Mouse (Mus musculus) layer of hippocampus, adult 9-10 months (tissue): ENCODE data around the gene Nlgn2.

Source experiments
- DNase-seq: peaks from one replicate; pipeline ENCODE4 v3.0.0; 2022; ENCODE audit warnings: low spot score

The Nlgn2 gene

GRCm38 (mm10) chr11:69793429-69793828 lies 44.2 kb downstream of the Nlgn2 start:
- DNase-seq, result no peak

DNA sequence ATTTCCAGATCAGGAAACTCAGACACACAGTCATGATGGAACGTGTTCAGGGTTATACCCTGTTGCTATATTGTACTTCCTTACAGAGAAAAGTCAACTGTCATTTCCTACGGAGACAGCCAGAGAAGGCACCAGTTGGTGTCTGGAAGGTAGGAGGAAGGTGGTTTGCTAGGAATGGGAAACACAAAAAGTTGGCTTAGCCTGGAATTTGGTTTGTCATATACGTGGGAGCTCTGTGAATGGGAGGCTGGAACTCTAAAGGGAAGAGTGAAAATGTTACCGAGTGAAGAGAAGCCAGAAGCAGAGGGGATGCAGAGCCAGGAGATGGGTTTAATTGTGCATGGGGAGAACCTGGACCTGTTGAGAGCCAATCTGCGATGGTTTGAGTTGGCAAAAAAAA lies 46.2 kb downstream of the Nlgn2 start:
- no peak for DNase-seq

GRCm38 (mm10) chr11:69789431-69789830 lies 48.2 kb downstream of the Nlgn2 start:
- no peak for DNase-seq

DNA sequence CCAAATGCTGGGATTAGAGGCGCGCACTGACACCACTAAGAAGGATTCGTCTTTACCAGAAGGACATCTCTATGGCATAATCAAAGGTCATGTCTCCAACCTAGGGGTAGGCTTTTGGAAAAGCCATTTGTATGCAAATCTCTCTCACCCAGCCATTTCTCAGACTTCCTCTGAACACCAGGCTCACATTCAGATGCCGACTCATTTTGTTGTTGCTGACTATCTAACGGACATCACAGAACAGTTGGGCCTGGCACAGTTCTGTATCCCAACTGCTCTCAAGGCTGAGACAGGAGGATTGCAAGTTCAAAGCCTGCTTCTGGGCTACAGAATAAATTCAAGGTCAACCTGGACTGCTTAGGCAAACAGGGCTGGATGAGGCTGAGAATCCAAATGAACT lies 50.3 kb downstream of the Nlgn2 start:
- no peak for DNase-seq

- DNase-seq, result no peak
Observed at GRCm38 (mm10) chr11:69784793-69785272, 52.8 kb downstream of the Nlgn2 start.

DNA sequence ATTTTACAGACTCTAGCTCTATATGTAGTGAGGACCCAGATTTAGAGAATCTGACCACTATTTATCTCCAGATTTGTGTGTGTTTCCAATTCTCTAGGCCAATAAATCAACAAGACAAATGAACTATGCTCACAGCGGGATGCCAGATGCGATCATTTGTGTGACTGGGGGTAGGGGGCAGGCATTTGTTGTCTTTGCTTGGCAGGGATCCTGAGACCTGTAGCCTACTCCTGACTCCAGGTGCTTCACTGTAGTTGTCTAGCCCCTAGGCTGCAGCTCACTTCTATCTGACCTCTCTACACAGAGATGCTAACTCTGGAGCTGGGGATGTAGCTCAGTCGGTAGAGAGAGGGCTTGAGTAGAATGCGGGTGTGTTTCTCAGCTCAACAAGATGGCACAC lies 55.8 kb downstream of the Nlgn2 start:
- DNase-seq, result no peak

DNA sequence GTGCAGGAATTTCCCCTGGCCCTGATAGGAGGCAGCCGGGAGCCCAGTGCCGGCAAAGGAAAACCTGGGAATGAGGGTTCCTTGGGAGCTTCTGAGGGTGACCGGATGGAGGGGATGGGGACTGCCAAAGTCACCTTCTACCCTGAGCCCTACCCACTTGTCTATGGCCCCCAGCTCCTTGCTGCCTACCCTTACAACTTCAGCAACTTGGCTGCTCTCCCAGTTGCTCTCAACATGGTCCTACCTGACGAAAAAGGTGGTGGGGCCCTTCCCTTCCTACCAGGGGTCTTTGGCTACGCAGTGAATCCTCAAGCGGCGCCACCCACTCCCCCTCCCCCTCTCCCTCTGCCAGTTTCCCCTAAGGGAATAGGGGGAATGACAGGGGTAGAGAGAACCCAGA lies 58.6 kb downstream of the Nlgn2 start:
- DNase-seq, result no peak

DNA sequence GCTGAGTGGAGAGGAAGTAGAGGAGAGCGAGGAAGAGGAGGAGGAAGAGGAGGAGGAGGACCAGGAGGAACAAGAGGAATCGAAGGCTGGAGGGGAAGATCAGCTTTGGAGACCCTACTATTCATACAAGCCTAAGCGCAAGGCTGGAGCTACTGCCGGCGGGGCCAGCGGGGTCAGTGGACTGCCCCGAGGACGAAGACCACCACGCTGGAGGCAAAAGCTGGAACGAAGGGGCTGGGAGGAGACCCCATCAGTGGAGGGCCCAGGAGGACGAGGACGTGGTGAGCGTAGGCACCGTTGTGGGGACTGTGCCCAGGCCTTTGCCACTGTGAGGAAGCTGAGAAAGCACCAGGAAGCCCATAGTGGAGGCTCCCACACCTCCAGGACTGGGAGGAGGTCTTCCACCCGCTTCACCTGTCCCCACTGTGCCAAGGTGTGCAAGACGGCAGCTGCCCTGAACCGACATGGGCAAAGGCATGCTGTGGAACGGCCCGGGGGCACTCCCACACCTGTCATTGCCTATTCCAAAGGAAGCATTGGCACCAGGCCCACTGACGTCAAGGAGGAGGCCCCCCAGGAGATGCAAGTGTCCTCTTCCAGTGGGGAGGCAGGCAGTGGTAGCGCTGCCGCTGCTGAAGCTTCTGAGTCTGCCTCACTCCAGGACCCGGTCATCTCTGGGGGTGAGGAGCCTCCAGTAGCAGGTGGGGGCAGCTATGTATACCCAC lies 59.2 kb downstream of the Nlgn2 start:
- no peak for DNase-seq

- no peak for DNase-seq
Observed at GRCm38 (mm10) chr11:69777504-69778257, 59.9 kb downstream of the Nlgn2 start.

DNA sequence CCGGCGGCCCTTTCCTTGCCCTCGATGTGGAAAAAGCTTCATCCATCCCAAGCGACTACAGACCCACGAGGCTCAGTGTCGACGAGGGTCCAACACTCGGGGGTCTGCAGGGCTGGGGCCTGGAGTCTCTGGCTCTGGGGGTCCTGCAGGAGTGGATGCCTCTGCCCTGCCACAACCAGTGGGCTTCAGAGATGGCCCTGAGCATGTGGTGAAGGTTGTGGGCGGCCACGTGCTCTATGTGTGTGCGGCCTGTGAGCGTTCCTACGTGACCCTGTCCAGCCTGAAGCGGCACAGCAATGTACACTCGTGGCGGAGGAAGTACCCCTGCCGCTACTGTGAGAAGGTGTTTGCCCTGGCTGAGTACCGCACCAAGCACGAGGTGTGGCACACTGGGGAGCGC lies 61.1 kb downstream of the Nlgn2 start:
- no peak for DNase-seq

GRCm38 (mm10) chr11:69775716-69776115 lies 61.9 kb downstream of the Nlgn2 start:
- no peak for DNase-seq

DNA sequence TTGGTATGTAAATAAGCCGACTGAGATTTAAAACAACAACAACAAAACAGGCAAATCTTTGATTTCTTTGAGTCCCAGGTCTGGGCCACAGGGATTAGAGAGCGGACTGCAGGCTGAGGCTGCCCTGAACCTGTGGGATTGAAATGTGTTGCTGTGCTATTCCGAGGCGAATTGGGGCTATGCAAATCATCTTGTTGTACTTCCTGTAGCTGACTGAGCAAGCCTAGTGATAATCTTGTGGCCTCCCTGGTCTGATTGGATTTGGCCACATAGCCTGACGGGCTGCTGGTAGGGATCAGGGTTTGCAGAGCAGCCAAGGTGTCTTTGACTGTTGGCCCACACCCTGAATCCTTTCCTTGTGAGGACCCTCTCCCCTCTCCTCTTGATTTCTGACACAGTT lies 62.6 kb downstream of the Nlgn2 start:
- no peak for DNase-seq
